In genomic region chr2:180173163-180173562, GRCm38 (mm10) we compare ENCODE assay signal across 7 mouse cellular contexts. TPM values are rescaled to one million over a fixed set of nuclear protein-coding genes. Genes with fewer than 3 reads are reported as not detected.
DNase-seq lines count a peak whose midpoint lies in the region; ATAC-seq lines count a peak whose summit lies in the region.

No protein-coding gene starts in this region.

- H3K4me1 ChIP-seq in lung, embryonic 16.5 days (replicated peaks; ENCODE audit: control insufficient read depth, insufficient read depth, low read length): peaks cover 15% of the 10 kb centered on the region
- H3K4me1 ChIP-seq in intestine, embryonic 15.5 days (replicated peaks): peaks cover 22% of the 10 kb centered on the region

- H3K9ac ChIP-seq in lung, embryonic 16.5 days (ENCODE audit: low read length): no peak overlapping the region
- peak overlapping the region; percentile 98 for H3K9ac ChIP-seq in intestine, embryonic 15.5 days

- H3K27me3 ChIP-seq in lung, embryonic 16.5 days (ENCODE audit: control insufficient read depth, insufficient read depth, low read depth, low read length): no peaks in the 10 kb centered on the region
- H3K27me3 ChIP-seq in intestine, embryonic 15.5 days (replicated peaks): no peaks in the 10 kb centered on the region

- no peak overlapping the region for H3K4me3 ChIP-seq in lung, embryonic 16.5 days (ENCODE audit: low read length)
- H3K4me3 ChIP-seq in intestine, embryonic 15.5 days (replicated peaks): peak overlapping the region; percentile 100; the same call in 1 of the 2 replicates

- H3K27ac ChIP-seq in lung, embryonic 16.5 days (ENCODE audit: low read length): no peak overlapping the region
- no peak overlapping the region for H3K27ac ChIP-seq in intestine, embryonic 15.5 days

- no peaks in the 10 kb centered on the region for H3K9me3 ChIP-seq in lung, embryonic 16.5 days (ENCODE audit: control insufficient read depth, low read length)
- H3K9me3 ChIP-seq in intestine, embryonic 15.5 days: no peaks in the 10 kb centered on the region

- peaks cover 31% of the 10 kb centered on the region for H3K36me3 ChIP-seq in lung, embryonic 16.5 days (ENCODE audit: control insufficient read depth, insufficient read depth, low read length)
- H3K36me3 ChIP-seq in intestine, embryonic 15.5 days: peaks cover 35% of the 10 kb centered on the region

- ATAC-seq in lung, embryonic 16.5 days (ENCODE audit: low read depth): no peak
- ATAC-seq in common myeloid progenitor, adult 5-6 weeks (replicated peaks; ENCODE audit: low read depth, poor library complexity, severe bottlenecking): peak; percentile 17; the same call in 1 of the 2 replicates
- ATAC-seq in intestine, embryonic 15.5 days: no peak

- no peak for DNase-seq in lung, postnatal 25 days (ENCODE audit: low spot score)
- peak; percentile 46 for DNase-seq in naive thymus-derived CD4-positive, alpha-beta T cell, adult 2 months (ENCODE audit: low read depth)
- no peak for DNase-seq in right cerebral cortex, postnatal 10 days (ENCODE audit: low spot score in 2 of 2)
- no peak for DNase-seq in adrenal gland, postnatal 14 days

- 65% methylated on average over 4 of the region's 4 CpGs for WGBS in lung, embryonic 16.5 days
- WGBS in intestine, embryonic 15.5 days: 77% methylated on average over 4 of the region's 4 CpGs

- H3K4me2 ChIP-seq in lung, embryonic 16.5 days (ENCODE audit: low read depth, low read length): peak overlapping the region; percentile 88; the same call in 1 of the 2 replicates
- peak overlapping the region; percentile 85 for H3K4me2 ChIP-seq in intestine, embryonic 15.5 days (replicated peaks)

RNA-seq across cellular contexts. Expression of gene Adrm1, which starts 1.9 kb away (rescaled TPM):
- polyA plus RNA-seq in lung, embryonic 16.5 days (2015; fragmentation: Nextera tagmentation; extraction: Ambion mirVana): 162 and 173 TPM in 2 replicates
- total RNA-seq in common myeloid progenitor, adult 5-6 weeks (2017): 51.8 and 52.0 TPM in 2 replicates
- 172 TPM in 2 replicates for polyA plus RNA-seq in intestine, embryonic 15.5 days (2015; fragmentation: Nextera tagmentation; extraction: Ambion mirVana)
- 126 and 130 TPM in 2 replicates for total RNA-seq in adrenal gland, postnatal 14 days (2021)

RNA-seq across cellular contexts. Expression of gene Lama5, which starts 52.5 kb away (rescaled TPM):
- polyA plus RNA-seq in lung, embryonic 16.5 days (2015; fragmentation: Nextera tagmentation; extraction: Ambion mirVana): 102 and 112 TPM in 2 replicates
- total RNA-seq in common myeloid progenitor, adult 5-6 weeks (2017): 0.05 and 0.10 TPM in 2 replicates
- polyA plus RNA-seq in intestine, embryonic 15.5 days (2015; fragmentation: Nextera tagmentation; extraction: Ambion mirVana): 30.9 and 37.8 TPM in 2 replicates
- total RNA-seq in adrenal gland, postnatal 14 days (2021): 48.7 and 55.1 TPM in 2 replicates

RNA-seq across cellular contexts. Expression of gene Osbpl2, which starts 54.1 kb away (rescaled TPM):
- 29.9 and 30.3 TPM in 2 replicates for polyA plus RNA-seq in lung, embryonic 16.5 days (2015; fragmentation: Nextera tagmentation; extraction: Ambion mirVana)
- total RNA-seq in common myeloid progenitor, adult 5-6 weeks (2017): 33.8 and 35.9 TPM in 2 replicates
- polyA plus RNA-seq in intestine, embryonic 15.5 days (2015; fragmentation: Nextera tagmentation; extraction: Ambion mirVana): 29.6 and 32.8 TPM in 2 replicates
- 36.1 and 36.2 TPM in 2 replicates for total RNA-seq in adrenal gland, postnatal 14 days (2021)

Comparison
In these comparisons a context has a peak if more than half of its experiments do, and no peak if none do; other contexts are left out.
1. RNA of gene Lama5, which starts 52.5 kb away (total RNA-seq): 48.7 to 55.1 TPM in adrenal gland, postnatal 14 days; 0.05 to 0.10 TPM in common myeloid progenitor, adult 5-6 weeks; every median in the first group is over 10 times any median in the second.